Mouse (Mus musculus) CH12.LX (cell line): ENCODE measurements around the gene Cdc42bpa. TPM values are rescaled to one million over a fixed set of nuclear protein-coding genes. Genes with fewer than 3 reads are reported as not detected.

Experiments
- DNase-seq: peaks from one replicate; pipeline ENCODE4 v3.0.0-alpha.2; 2013; ENCODE audit errors: extremely low read depth
- H3K27ac ChIP-seq: 2 replicates; pipeline ENCODE4 v1.5.1; 2012; ENCODE audit warnings: low read depth, mild to moderate bottlenecking, control low read depth, moderate library complexity; ENCODE audit not compliant: insufficient read depth
- H3K27me3 ChIP-seq: replicated peaks from 2 replicates; pipeline ENCODE3; 2012; ENCODE audit warnings: inconsistent platforms
- H3K36me3 ChIP-seq, 2 experiments: replicated peaks in 1 of 2; 2 replicates each; pipeline versions ENCODE3 to v1.6.1; 2012; ENCODE audit warnings: inconsistent platforms in 1 of 2, low read length in 1 of 2, mild to moderate bottlenecking in 1 of 2, mixed read lengths in 1 of 2, moderate library complexity in 1 of 2; ENCODE audit not compliant: control insufficient read depth in 1 of 2, insufficient read depth in 1 of 2
- H3K4me1 ChIP-seq, 2 experiments: 2 replicates each; pipeline ENCODE4 v1.6.1; 2012; ENCODE audit warnings: inconsistent platforms in 1 of 2, moderate library complexity in 1 of 2; ENCODE audit not compliant: insufficient read depth in 2 of 2, control insufficient read depth in 1 of 2
- H3K4me2 ChIP-seq: 2 replicates; pipeline ENCODE4 v1.6.1; 2012; ENCODE audit warnings: low read depth, mild to moderate bottlenecking, control low read depth; ENCODE audit not compliant: poor library complexity, insufficient read depth, severe bottlenecking
- H3K4me3 ChIP-seq, 3 experiments: fragments of 150-350 bp in 1 of 3; sonication (generic) in 1 of 3; replicated peaks in 1 of 3; 2 replicates each; pipeline versions ENCODE3 to v1.5.1; 2011 to 2012; ENCODE audit warnings: low read depth in 2 of 3, low read length in 2 of 3, mild to moderate bottlenecking in 2 of 3, moderate library complexity in 2 of 3, control low read depth in 1 of 3, improper control_type of control experiment in 1 of 3, inconsistent platforms in 1 of 3, mixed read lengths in 1 of 3; ENCODE audit not compliant: poor library complexity in 1 of 3
- H3K79me2 ChIP-seq: replicated peaks from 2 replicates; pipeline ENCODE4 v1.6.1; 2012; ENCODE audit warnings: mild to moderate bottlenecking, moderate library complexity; ENCODE audit not compliant: control insufficient read depth, poor library complexity, insufficient read depth, severe bottlenecking; ENCODE audit errors: extremely low read depth
- H3K9ac ChIP-seq: 2 replicates; pipeline ENCODE4 v1.6.1; 2012; ENCODE audit warnings: low read depth, mild to moderate bottlenecking, control low read depth, moderate library complexity; ENCODE audit not compliant: insufficient read depth
- H3K9me3 ChIP-seq: replicated peaks from 2 replicates; pipeline ENCODE3; 2012; ENCODE audit warnings: low read length, inconsistent platforms, mixed read lengths
- CHD2 ChIP-seq: IDR thresholded peaks from 2 replicates; pipeline ENCODE4 v1.6.1; 2011; ENCODE audit warnings: low read length, improper control_type of control experiment
- CTCF ChIP-seq, 2 experiments: IDR thresholded peaks in 1 of 2; conservative IDR thresholded peaks in 1 of 2; 2 replicates each; pipeline ENCODE4 v1.5.1; 2011 to 2012; ENCODE audit warnings: low read depth in 2 of 2, low read length in 2 of 2, improper control_type of control experiment in 1 of 2, inconsistent platforms in 1 of 2, mild to moderate bottlenecking in 1 of 2, moderate library complexity in 1 of 2
- EP300 ChIP-seq: IDR thresholded peaks from 2 replicates; pipeline ENCODE4 v1.6.1; 2011; ENCODE audit warnings: low read length, improper control_type of control experiment
- GABPA ChIP-seq: IDR thresholded peaks from 2 replicates; pipeline ENCODE4 v1.6.1; 2012; ENCODE audit warnings: low read depth, low read length, improper control_type of control experiment, inconsistent platforms; ENCODE audit not compliant: insufficient replicate concordance
- JUN ChIP-seq: IDR thresholded peaks from 2 replicates; pipeline ENCODE4 v1.6.1; 2011; ENCODE audit warnings: low read depth, mild to moderate bottlenecking, low read length, improper control_type of control experiment, moderate library complexity; ENCODE audit not compliant: insufficient read depth
- MAFK ChIP-seq: IDR thresholded peaks from 2 replicates; pipeline ENCODE4 v1.6.1; 2011; ENCODE audit warnings: low read length, improper control_type of control experiment; ENCODE audit not compliant: insufficient replicate concordance
- MAX ChIP-seq: IDR thresholded peaks from 2 replicates; pipeline ENCODE4 v1.6.1; 2011; ENCODE audit warnings: low read length, improper control_type of control experiment
- MAZ ChIP-seq: IDR thresholded peaks from 2 replicates; pipeline ENCODE4 v1.6.1; 2012; ENCODE audit warnings: low read depth, mild to moderate bottlenecking, inconsistent platforms, low read length, improper control_type of control experiment, moderate library complexity
- MXI1 ChIP-seq: IDR thresholded peaks from 2 replicates; pipeline ENCODE4 v1.6.1; 2011; ENCODE audit warnings: mild to moderate bottlenecking, low read depth, low read length, improper control_type of control experiment
- NELFE ChIP-seq: IDR thresholded peaks from 2 replicates; pipeline ENCODE4 v1.6.1; 2011; ENCODE audit warnings: low read depth, low read length, improper control_type of control experiment
- NRF1 ChIP-seq: IDR thresholded peaks from 2 replicates; pipeline ENCODE4 v1.6.1; 2014; ENCODE audit warnings: low read depth, mild to moderate bottlenecking, inconsistent platforms, low read length, improper control_type of control experiment, moderate library complexity
- TBP ChIP-seq: conservative IDR thresholded peaks from 2 replicates; pipeline ENCODE4 v1.6.1; 2011; ENCODE audit warnings: low read depth, low read length, improper control_type of control experiment
- ZC3H11A ChIP-seq: IDR thresholded peaks from 2 replicates; pipeline ENCODE4 v1.6.1; 2012; ENCODE audit warnings: low read depth, mild to moderate bottlenecking, inconsistent platforms, low read length, improper control_type of control experiment
- ZKSCAN1 ChIP-seq: IDR thresholded peaks from 2 replicates; pipeline ENCODE4 v1.6.1; 2012; ENCODE audit warnings: low read depth, inconsistent platforms, low read length, improper control_type of control experiment, borderline replicate concordance
- ZMIZ1 ChIP-seq: IDR thresholded peaks from 2 replicates; pipeline ENCODE4 v1.6.1; 2012; ENCODE audit warnings: low read depth, mild to moderate bottlenecking, inconsistent platforms, low read length, improper control_type of control experiment
- dilution Hi-C: fragments of 300-500 bp; cut with MboI; formaldehyde crosslinking; loops from 2 replicates; pipeline ENCODE4 v1.14.3; 2020; ENCODE audit warnings: low sequenced_read_pairs; ENCODE audit not compliant: extremely low pct_unique_long_range_greater_than_20kb, extremely low pct_ligation_motif_present
- in situ Hi-C: fragments of 300-500 bp; cut with MboI; formaldehyde crosslinking; loops from 3 replicates; pipeline ENCODE4 v1.14.3; 2019; ENCODE audit warnings: low sequenced_read_pairs, low pct_ligation_motif_present, low pct_unique_long_range_greater_than_20kb, mixed read lengths
- polyA plus RNA-seq: library from polyadenylated mRNA; unstranded; fragments of >175 nt; gene quantifications from 2 replicates; pipeline ENCODE4 v1.2.1, GENCODE M21; 2012; ENCODE audit warnings: low read depth; ENCODE audit not compliant: insufficient read length
- total RNA-seq, 2 experiments: library from RNA; depleted of rRNA; stranded (reverse); fragments of 300-350 nt in 1 of 2; fragments of >200 nt in 1 of 2; gene quantifications; 2 replicates each; pipeline ENCODE4 v1.2.3; 2012 to 2014

Cdc42bpa gene
- total and polyA plus RNA-seq, 3 experiments = 5.3 to 9.0 (median 5.6) TPM

DNA sequence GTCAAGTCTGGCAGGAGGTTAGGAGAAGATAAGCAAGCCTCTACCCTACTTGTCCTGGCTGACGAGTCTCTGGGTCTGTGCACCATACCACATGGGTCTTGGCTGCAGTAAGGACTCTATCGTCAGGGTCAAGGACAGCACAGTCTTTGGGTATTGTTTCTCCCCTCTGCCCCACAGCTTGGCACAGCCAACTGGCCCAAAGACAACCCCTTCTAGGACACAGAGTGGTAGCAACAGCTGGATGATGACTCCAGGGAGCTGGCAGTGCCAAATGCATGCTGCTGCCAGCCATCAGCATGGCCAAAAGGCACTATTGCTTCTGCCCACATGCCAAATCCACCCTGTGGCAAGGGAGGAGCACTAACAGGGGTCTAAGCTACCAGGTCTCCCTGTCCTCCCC, 211.6 kb downstream of the Cdc42bpa start:
- in situ Hi-C loops (no loop called here), dilution Hi-C loops (no loop called here)
- H3K79me2 ChIP-seq = peaks cover 5% of the 10 kb centered on the region; the same call in 1 of the 2 replicates
- H3K4me2 ChIP-seq = no peak overlapping the region
- no peak overlapping the region for H3K9ac ChIP-seq
- no peak for DNase-seq
- H3K27me3 ChIP-seq = no peaks in the 10 kb centered on the region
- H3K27ac ChIP-seq = no peak overlapping the region
- no peak for TF ChIP-seq MXI1
- TF ChIP-seq, all 38 proteins: peak for 0
- no peaks in the 10 kb centered on the region for H3K9me3 ChIP-seq
- no peak overlapping the region for H3K4me3 ChIP-seq
- H3K36me3 ChIP-seq = peaks cover 95 to 98% of the 10 kb centered on the region in 2 experiments
- H3K4me1 ChIP-seq = peaks cover 6 to 16% of the 10 kb centered on the region in 2 experiments

DNA sequence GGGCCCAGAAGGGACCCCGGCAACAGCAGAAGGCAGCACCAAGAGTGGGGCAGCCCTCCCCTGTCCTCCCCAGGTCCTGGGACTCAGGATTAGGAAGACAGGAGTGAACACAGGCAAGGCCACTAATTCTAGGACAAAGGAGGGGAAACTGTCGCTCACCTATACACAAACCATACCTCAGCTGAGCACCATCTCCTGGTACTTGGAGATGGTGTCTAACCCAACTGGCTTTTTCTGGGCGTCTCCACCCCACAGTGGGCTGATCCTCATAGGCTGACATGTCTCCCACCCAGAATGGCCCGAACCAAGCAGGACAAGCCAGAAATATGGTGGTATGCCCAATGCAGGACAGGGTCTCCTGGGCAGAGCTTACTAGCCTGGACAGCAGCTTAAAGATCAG, 212.3 kb downstream of the Cdc42bpa start:
- DNase-seq = no peak
- Histone ChIP-seq H3K4me1 (peaks cover 13 to 23% of the 10 kb centered on the region in 2 experiments), H3K36me3 (peaks cover 95 to 98% of the 10 kb centered on the region in 2 experiments), H3K9ac (no peak overlapping the region), H3K27me3 (no peaks in the 10 kb centered on the region), H3K4me3 (no peak overlapping the region), H3K9me3 (no peaks in the 10 kb centered on the region), H3K27ac (no peak overlapping the region), H3K79me2 (peaks cover 9% of the 10 kb centered on the region; the same call in 1 of the 2 replicates)
- dilution Hi-C loops = no loop called here
- no peak for TF ChIP-seq MAZ
- TF ChIP-seq NELFE = no peak
- no peak for TF ChIP-seq ZKSCAN1
- no peak for TF ChIP-seq ZC3H11A
- no peak for TF ChIP-seq MXI1
- TF ChIP-seq MAFK = no peak
- TF ChIP-seq CHD2 = no peak
- TF ChIP-seq MAX = no peak
- TF ChIP-seq, all 38 proteins: peak for 0
- in situ Hi-C loops = no loop called here
- no peak overlapping the region for H3K4me2 ChIP-seq

DNA sequence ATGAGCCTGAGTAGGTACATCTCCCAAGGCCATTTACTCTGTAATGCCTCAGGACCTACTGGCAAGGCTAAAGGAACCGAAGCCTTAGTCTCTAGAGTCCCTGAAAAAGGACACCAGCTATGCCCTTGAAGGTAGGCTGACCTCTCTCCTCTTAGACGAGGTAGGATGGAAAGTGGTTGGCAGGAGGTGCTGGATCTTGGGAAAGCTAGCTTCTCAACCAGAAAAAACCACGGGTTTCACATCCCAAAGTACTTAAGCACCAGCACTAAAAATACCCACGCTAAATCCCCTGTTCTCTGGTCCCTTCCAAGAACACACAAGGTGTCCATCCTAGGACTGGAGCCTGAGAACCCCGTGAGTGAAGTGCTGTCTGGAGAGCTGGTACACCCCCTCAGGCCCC, 212.7 kb downstream of the Cdc42bpa start:
- dilution Hi-C loops = no loop called here
- Histone ChIP-seq H3K4me3 (no peak overlapping the region), H3K27ac (no peak overlapping the region), H3K27me3 (no peaks in the 10 kb centered on the region), H3K36me3 (peaks cover 95 to 98% of the 10 kb centered on the region in 2 experiments)
- TF ChIP-seq ZMIZ1 (no peak), CTCF (conservative IDR thresholded peaks at IDR 0.05 in 1 of 2, IDR thresholded peaks at IDR 0.05 in 1 of 2; ENCODE audit: low read depth in 2 of 2, low read length in 2 of 2) (no peak), MAX (no peak), GABPA (no peak), JUN (no peak), ZKSCAN1 (no peak), MAFK (no peak), TBP (no peak), EP300 (no peak), NRF1 (no peak), NELFE (no peak)
- TF ChIP-seq, all 38 proteins: peak for 0
- peaks cover 18 to 27% of the 10 kb centered on the region in 2 experiments for H3K4me1 ChIP-seq
- in situ Hi-C loops = no loop called here
- no peaks in the 10 kb centered on the region for H3K9me3 ChIP-seq
- no peak overlapping the region for H3K4me2 ChIP-seq
- H3K9ac ChIP-seq = no peak overlapping the region
- peaks cover 12% of the 10 kb centered on the region; the same call in 1 of the 2 replicates for H3K79me2 ChIP-seq
- no peak for DNase-seq
